Mouse (Mus musculus): ENCODE results near the gene Catsperg1. TPM values are rescaled to one million over a fixed set of nuclear protein-coding genes. Genes with fewer than 3 reads are reported as not detected.

Gene Catsperg1
- polyA plus RNA-seq, 1 experiment from 2014 or later, result 0.09 TPM

Other genes with a start within 250 kb of the Catsperg1 start
- gene Eif3k, start 232.2 kb downstream of the Catsperg1 start, polyA plus RNA-seq (2015; fragmentation: Nextera tagmentation; extraction: Ambion mirVana), result 294 and 308 TPM in 2 replicates
- gene Map4k1, start 232.0 kb downstream of the Catsperg1 start, polyA plus RNA-seq (2015; fragmentation: Nextera tagmentation; extraction: Ambion mirVana), result 27.4 and 29.1 TPM in 2 replicates
- gene Ryr1, start 88.9 kb downstream of the Catsperg1 start, polyA plus RNA-seq (2015; fragmentation: Nextera tagmentation; extraction: Ambion mirVana), result 0.16 and 0.22 TPM in 2 replicates
- gene Rasgrp4, start 79.2 kb downstream of the Catsperg1 start, polyA plus RNA-seq (2015; fragmentation: Nextera tagmentation; extraction: Ambion mirVana), result 0.29 and 0.32 TPM in 2 replicates
- gene Fam98c, start 57.8 kb downstream of the Catsperg1 start, polyA plus RNA-seq (2015; fragmentation: Nextera tagmentation; extraction: Ambion mirVana), result 8.1 and 8.5 TPM in 2 replicates
- gene Ggn, start 43.8 kb downstream of the Catsperg1 start, polyA plus RNA-seq (2015; fragmentation: Nextera tagmentation; extraction: Ambion mirVana), result 0.07 and 0.10 TPM in 2 replicates
- 0.23 and 0.41 TPM in 2 replicates for gene Spred3, start 43.6 kb downstream of the Catsperg1 start, polyA plus RNA-seq (2015; fragmentation: Nextera tagmentation; extraction: Ambion mirVana)
- 136 and 155 TPM in 2 replicates for gene Psmd8, start 33.3 kb downstream of the Catsperg1 start, polyA plus RNA-seq (2015; fragmentation: Nextera tagmentation; extraction: Ambion mirVana)
- 1.5 and 1.6 TPM in 2 replicates for gene Kcnk6, start 18.5 kb upstream of the Catsperg1 start, polyA plus RNA-seq (2015; fragmentation: Nextera tagmentation; extraction: Ambion mirVana)
- gene Yif1b, start 24.3 kb upstream of the Catsperg1 start, polyA plus RNA-seq (2015; fragmentation: Nextera tagmentation; extraction: Ambion mirVana), result 49.5 and 51.2 TPM in 2 replicates
- 3.1 and 4.4 TPM in 2 replicates for gene 2200002D01Rik, start 34.4 kb upstream of the Catsperg1 start, polyA plus RNA-seq (2015; fragmentation: Nextera tagmentation; extraction: Ambion mirVana)
- gene Spint2, start 67.9 kb upstream of the Catsperg1 start, polyA plus RNA-seq (2015; fragmentation: Nextera tagmentation; extraction: Ambion mirVana), result 24.9 and 25.2 TPM in 2 replicates
- gene Ppp1r14a, start 75.3 kb upstream of the Catsperg1 start, polyA plus RNA-seq (2015; fragmentation: Nextera tagmentation; extraction: Ambion mirVana), result 3.2 and 3.6 TPM in 2 replicates
- 1.7 and 2.3 TPM in 2 replicates for gene Dpf1, start 89.9 kb upstream of the Catsperg1 start, polyA plus RNA-seq (2015; fragmentation: Nextera tagmentation; extraction: Ambion mirVana)